Mouse (Mus musculus): ENCODE data around the gene Olfr707. TPM values are rescaled to one million over a fixed set of nuclear protein-coding genes. Genes with fewer than 3 reads are reported as not detected.

Gene Olfr707
- not detected for total RNA-seq (2023)

DNA sequence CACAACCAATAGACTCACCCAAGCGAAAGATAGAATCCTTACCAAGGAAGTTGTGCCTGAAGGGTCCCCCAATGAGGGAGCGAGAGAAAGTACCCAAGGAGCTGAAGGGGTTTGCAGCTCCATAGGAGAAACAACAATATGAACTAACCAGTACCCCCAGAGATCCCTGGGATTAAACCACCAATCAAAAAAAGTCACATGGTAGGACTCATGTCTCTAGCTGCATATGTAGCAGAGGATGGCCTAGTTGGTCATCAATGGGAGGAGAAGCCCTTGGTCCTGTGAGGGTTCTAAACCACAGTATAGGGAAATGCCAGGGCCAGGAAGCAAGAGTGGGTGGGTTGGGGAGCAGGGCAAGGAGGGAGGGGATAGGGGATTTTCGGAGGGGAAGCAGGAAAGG is at the start of gene Olfr707:
Gene Olfr707, minus strand, starts transcription at position 101 of the 400 bp plus-strand sequence.

DNA sequence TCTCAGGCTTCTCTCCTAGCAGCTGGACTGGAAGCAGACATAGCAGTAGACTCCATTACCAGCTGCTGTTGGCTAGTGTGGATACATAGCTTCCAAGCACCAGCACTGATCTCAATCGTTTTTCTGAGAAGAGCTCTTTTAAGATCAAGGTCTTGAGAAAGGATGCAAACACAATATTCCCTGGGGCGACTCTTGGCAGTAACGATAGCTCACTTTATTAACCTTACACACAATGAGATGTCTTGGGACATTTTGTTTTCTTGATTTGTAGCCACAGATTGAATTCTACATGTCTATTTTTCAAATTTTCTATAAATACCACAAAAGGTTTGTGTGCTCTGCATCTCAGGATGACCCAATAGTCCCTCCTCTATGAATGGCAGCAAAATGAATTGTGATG is 47.2 kb upstream of the Olfr707 start, which contains the start of gene Olfr710:
Gene Olfr710, minus strand, starts transcription at position 101 of the 400 bp plus-strand sequence.

DNA sequence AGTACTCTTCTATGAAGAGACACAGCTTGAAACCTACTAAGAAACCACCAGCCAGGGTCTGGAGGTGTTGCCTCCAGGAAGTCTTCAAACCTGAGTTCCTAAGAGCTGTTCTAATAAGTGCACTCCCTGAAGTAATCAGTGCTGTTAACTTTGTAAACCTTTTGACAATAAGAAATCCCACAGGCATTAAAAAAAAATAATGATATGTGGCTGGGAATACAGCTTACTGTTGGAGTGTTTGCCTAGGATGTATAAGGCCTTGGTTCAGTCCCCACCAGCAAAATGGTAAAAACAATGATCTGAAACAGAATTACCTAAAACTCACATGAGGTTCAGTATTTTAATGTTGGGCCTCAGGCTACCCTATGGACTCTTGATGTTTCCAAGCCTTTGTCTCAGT is 31.1 kb upstream of the Olfr707 start, which contains the start of gene Olfr709-ps1:
Gene Olfr709-ps1, minus strand, starts transcription at position 101 of the 400 bp plus-strand sequence.

DNA sequence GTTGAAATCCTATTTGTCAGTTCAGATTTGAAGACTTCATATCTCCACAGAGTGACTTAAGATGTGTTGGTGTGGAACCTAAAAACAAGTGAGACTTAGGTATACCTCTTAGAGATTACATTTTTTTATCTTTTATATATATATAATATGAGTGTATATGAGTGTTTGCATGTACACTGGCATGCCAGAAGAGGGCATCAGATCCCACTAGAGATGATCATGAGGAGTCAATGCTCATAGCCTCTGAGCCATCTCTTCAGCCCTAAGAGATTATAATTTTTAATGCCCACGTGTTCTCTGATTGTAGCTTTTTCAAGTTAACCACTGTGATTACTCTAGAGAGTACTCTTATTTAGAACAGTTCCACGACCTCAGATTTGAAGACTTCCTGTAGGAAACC is 6.6 kb upstream of the Olfr707 start, which contains the start of gene Olfr1532-ps1:
Gene Olfr1532-ps1, plus strand, starts transcription at position 326 of the 400 bp plus-strand sequence.

DNA sequence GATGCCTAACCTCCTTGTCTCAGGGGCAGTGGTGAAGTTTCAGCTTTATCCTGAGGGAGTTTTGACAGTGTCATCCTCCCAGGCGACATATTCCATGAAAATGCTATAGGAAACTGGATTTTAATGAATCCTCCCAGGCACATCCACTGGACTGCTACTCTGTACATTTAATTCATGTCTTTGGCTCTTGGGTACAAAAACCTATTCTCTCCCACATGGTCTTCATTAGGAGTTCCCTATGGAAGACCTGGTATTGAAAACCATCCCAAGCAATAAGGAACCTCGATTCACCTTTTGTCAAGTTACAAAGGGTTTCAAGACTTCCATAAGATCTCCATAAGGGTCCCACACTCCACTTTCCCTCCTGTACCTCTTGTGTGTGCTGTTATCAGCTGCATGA is 13.0 kb downstream of the Olfr707 start, which contains the start of gene Olfr706:
Gene Olfr706, minus strand, starts transcription at position 101 of the 400 bp plus-strand sequence.

DNA sequence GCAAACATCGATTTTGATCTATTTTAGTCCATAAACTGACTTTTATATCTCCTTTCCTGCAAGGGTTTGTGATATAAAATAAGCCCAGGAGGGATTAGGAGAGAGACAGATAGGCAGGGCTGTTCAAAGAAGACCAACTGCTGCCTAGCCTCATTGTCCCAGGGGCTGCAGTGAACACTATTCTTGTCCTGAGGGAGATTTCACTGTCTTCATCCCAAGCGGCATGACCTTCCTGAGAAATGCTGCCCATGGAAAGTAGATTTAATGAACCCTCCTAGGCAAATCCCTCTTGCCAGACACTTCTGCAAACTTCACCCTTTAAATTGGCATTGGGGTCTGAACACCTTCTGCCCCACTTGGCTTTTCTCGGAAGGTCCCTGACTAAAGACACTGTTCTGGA is 24.2 kb downstream of the Olfr707 start, which contains the start of gene Olfr705:
Gene Olfr705, minus strand, starts transcription at position 101 of the 400 bp plus-strand sequence.

DNA sequence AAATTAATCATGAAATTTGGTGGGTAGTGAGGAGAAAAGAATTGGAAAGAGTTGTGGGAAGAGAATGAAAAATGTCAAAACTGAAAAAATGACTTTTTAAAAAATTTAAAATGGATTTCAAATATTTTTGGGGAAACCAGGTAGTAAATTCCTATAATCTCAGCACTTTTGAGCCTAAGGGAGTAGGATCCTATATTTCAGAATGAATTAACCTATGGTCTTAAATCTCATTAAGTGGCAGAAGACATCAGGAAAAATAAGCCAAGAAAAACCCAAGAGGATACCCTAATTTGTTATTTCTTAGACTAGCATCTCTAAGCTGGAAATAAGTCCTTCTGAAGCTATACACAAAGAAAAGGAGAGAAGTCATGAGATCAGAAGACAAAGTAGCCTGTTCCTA is 38.2 kb downstream of the Olfr707 start, which contains the start of gene Olfr704:
Gene Olfr704, plus strand, starts transcription at position 301 of the 400 bp plus-strand sequence.

DNA sequence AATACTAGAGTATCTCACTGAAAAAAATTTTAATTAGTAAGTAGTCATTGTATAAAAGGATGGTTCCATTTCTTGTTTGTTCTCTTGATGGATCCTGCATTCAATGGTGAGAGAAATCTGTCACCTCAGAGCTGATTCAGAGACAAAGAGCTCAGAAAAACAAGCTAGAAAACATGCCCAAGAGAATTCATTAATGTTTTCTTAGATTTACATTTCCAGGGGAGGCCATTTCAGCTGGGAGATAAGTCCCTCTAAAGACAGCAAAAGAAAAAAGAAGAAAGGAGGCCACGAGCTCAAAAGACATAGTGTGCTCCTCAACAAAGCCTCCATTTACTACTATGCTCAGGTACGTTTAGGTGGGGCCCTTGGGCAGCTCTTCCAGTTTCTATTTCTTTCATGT is 58.0 kb downstream of the Olfr707 start, which contains the start of gene Olfr703:
Gene Olfr703, plus strand, starts transcription at position 301 of the 400 bp plus-strand sequence.

Other genes starting within 250 kb of the Olfr707 start
- gene Olfr693, start 220.7 kb downstream of the Olfr707 start, total RNA-seq (2023), result not detected
- not detected for gene Olfr694, start 209.4 kb downstream of the Olfr707 start, total RNA-seq (2023)
- gene Olfr695, start 184.8 kb downstream of the Olfr707 start, total RNA-seq (2023), result not detected
- gene Olfr697, start 158.8 kb downstream of the Olfr707 start, total RNA-seq (2023), result not detected
- not detected for gene Olfr698, start 145.8 kb downstream of the Olfr707 start, total RNA-seq (2023)
- gene Olfr699, start 108.0 kb downstream of the Olfr707 start, total RNA-seq (2023), result not detected
- gene Olfr700, start 92.4 kb downstream of the Olfr707 start, total RNA-seq (2023), result not detected
- not detected for gene Olfr701, start 87.1 kb downstream of the Olfr707 start, total RNA-seq (2023)
- gene Olfr702, start 67.3 kb downstream of the Olfr707 start, total RNA-seq (2023), result not detected
- not detected for gene Olfr703, start 57.9 kb downstream of the Olfr707 start, total RNA-seq (2023)
- gene Olfr704, start 38.1 kb downstream of the Olfr707 start, total RNA-seq (2023), result not detected
- not detected for gene Olfr705, start 24.4 kb downstream of the Olfr707 start, total RNA-seq (2023)
- not detected for gene Olfr706, start 13.1 kb downstream of the Olfr707 start, total RNA-seq (2023)
- not detected for gene Olfr1532-ps1, start 6.8 kb upstream of the Olfr707 start, total RNA-seq (2023)
- 0.33 TPM for gene Olfr709-ps1, start 31.0 kb upstream of the Olfr707 start, total RNA-seq (2023)
- not detected for gene Olfr710, start 47.1 kb upstream of the Olfr707 start, total RNA-seq (2023)
- not detected for gene Olfr6, start 62.7 kb upstream of the Olfr707 start, total RNA-seq (2023)
- not detected for gene Olfr711, start 74.2 kb upstream of the Olfr707 start, total RNA-seq (2023)
- not detected for gene Olfr2, start 104.8 kb upstream of the Olfr707 start, total RNA-seq (2023)
- not detected for gene Olfr713, start 129.9 kb upstream of the Olfr707 start, total RNA-seq (2023)
- not detected for gene Olfr714, start 169.7 kb upstream of the Olfr707 start, total RNA-seq (2023)
- gene Olfr17, start 192.0 kb upstream of the Olfr707 start, total RNA-seq (2023), result not detected
- gene Olfr715b, start 209.1 kb upstream of the Olfr707 start, total RNA-seq (2023), result not detected
- not detected for gene Olfr715, start 229.8 kb upstream of the Olfr707 start, total RNA-seq (2023)
- not detected for gene Olfr716, start 237.1 kb upstream of the Olfr707 start, total RNA-seq (2023)

Measured in CD4-positive naive resting alpha-beta T cell, adult 57 days (primary cell).